Mouse (Mus musculus): Measurements from ENCODE around the gene Nrxn3. TPM values are rescaled to one million over a fixed set of nuclear protein-coding genes. Genes with fewer than 3 reads are reported as not detected.

The Nrxn3 gene
- polyA plus RNA-seq (2017; shearing (Covaris generic)) = not detected

DNA sequence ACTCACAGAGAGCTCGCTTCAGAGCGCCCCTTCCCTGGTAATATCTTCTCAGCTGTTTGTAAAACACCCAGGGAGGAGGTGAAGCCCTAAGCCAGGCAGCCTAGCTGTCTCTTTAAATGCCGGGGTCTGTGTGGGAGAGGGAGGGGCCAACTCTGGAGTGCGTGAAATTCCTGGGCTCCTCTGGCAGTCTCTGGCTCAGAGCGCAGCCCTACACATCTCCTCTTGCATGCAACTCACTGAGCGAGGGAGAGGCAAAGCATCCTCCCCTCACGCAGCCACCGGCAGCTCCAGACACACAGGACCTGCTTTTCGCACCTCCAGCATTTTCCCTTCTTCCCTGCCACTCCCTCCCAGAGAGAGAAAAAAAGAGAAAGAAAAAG, at the start of gene Nrxn3:
TSS of gene Nrxn3 (plus strand) at position 186 of the 380 bp plus-strand sequence.
- ATAC-seq = no peak

DNA sequence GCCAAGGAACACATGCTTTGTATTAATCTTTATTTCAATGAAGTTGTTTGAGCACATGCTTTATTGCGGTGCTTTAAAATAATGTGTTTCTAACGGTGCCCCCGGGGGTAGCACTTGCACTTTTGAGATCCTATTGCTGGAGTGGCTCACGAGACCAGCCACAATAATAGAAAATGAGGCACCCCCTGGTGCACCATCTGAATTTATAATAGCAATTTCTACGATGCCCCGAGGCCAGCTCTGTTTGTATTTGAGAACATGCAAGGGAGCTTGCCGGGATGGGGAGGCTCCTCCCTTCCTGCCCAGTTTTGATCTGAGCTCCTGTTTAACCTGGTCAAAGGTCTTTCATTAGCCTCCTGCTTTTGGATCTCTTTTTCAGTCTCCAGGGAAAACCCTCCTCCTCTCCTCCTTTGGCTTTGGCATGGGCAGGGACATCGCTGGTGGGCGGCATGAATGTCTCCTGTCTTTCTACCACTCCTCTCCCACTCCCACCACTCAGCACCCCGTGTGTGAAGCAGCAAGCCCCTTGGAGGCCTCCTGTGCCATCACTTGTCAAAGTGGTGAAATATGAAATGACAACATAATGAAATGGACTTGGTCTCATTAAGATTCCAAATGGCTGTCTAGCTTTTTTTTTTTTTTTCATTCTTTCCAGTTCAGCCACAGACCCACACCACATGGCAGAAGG, 18.4 kb upstream of the Nrxn3 start:
- no peak for ATAC-seq

DNA sequence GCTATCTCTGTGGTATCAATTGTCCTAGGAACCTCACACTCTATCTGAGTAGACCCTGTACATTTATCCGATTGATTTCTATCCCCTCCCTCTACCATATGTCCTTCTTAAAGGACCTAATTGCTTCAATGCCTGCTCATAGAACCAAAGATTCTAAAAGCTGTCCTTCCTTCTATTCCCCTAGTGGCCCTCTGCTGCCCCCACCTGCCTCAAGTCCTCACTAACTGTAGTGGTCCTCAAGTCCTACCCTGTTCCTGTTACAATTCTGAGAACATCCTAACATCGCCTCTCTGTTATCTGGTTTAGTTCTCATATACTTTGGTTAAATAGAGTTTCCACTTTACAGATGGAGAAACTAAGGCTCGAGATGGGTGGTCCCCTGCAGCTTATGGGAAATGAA, 16.7 kb upstream of the Nrxn3 start:
- ATAC-seq = no peak

DNA sequence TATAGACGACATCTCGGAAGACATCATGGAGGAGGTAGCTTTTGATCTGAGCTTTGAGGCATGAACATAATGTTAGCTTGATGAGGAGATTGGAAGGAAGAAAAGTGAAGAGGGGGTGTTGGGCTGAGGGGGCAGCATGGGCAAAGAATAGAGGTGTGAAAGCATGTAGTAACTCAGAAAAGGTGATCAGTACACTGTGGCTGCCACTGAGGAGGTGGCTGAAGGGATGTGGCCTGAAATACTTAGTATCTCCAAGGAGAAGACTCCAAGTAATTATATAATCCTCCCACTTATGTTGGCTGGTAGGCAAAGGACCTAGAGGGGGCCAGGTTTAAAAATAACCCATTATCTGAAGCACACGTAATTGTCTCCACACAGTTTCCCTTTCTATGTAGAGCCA, 14.9 kb upstream of the Nrxn3 start:
- ATAC-seq = no peak

DNA sequence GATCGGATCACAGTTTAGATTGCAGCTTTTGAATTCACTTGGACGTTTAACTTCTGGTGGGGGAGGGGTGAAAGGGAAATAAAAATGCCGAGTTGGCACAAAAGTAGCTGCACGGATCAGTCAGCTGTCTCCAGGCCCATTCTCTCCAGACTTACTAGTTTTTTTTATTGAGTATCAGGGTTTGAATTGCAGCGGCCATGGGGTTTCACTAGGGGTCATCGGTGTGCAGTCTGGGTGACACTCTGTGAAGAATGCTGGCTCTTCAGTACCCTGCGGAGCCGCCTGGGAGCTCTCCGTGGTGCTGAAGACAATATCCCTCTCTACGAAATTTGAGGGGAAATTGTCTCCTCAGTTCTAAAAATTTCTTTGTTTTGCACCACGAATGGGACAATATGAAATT, 13.5 kb upstream of the Nrxn3 start:
- no peak for ATAC-seq

DNA sequence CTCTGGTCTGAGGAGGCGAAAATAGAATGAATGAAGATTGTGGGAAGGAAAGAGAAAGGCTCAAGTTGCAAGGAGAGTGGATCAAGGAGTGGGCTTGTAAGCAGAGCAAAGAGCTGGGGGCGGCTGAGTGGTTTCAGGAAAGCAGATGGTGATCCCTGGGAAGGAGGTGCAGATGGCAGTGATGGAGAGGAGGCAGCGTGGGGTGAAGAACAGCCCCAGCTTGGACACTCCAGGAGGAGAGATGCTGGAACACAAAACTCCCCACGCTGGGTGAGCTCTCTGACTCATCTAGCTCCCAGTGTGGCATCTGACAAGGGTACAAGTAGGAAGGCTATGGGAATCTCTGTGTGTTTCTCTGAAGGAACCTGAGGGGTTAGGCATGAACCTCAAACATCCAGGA, 9.2 kb upstream of the Nrxn3 start:
- no peak for ATAC-seq

DNA sequence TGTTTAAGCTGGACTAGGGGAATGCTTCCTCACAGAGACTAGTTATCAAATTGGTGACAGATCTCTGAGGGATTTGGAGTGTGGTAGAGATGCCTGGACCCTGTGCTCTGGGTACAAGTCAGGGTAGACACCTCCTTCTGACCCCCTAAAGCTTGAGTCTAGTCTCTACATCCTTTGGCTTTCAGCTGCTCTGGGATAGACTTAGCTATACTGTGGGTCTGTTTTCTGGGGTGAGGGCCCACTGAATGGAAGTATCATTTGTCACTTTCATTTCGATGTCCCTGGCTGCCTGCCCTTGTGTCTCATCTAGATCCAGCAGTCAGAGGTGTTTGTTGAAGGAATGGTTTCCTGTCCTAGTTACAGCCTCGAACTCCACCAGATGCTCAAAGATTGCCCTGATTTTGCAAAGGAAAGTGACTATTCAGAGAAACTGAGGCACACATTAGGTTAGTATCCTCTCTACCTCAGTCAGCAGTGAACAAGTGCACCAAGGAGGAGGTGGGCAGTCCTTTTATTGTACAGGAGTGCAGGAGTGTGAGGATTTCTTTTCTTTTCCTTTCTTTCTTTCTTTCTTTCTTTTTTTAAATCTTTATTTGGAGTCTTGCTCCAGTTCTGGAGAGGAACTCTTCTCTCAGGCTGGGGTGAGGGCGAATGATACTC, 515 bp upstream of the Nrxn3 start:
- no peak for ATAC-seq

DNA sequence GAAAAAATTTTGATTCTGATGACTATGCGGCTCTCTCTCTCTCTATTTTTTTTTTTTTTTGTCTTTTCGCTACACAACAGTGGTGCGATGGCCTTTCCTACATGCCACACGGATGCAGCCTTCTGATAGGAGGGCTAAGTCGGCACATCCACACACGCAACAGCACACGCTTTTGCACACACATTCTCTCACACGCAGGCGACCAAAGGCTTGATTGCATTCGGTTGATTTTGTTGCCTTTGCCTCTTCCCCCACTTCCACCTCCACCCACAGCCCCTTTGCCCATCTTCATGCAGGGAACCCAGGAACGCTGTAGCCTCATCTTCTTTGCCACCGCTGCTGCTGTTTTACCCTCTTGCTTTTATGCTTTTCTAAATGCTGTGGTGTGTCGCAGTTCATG, 3.6 kb downstream of the Nrxn3 start:
- ATAC-seq = no peak

DNA sequence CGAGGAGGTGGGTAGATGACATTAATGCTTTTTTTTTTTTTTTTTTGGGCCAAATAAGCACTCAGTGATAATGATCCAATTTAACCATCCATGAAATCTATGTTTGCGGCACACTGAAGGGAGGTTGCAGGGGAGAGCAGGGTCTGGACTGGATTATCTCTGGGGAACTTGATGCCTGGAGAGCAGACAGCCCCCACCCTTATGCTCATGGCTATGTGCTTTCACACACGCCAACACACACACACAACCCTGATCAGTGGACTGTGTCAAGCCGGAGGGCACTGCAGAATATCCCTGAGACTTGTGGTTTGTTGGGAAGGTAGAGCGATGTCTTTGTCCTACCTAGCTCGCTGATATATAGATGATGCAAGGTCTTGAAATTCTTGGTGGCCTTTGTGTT, 4.1 kb downstream of the Nrxn3 start:
- ATAC-seq = no peak

DNA sequence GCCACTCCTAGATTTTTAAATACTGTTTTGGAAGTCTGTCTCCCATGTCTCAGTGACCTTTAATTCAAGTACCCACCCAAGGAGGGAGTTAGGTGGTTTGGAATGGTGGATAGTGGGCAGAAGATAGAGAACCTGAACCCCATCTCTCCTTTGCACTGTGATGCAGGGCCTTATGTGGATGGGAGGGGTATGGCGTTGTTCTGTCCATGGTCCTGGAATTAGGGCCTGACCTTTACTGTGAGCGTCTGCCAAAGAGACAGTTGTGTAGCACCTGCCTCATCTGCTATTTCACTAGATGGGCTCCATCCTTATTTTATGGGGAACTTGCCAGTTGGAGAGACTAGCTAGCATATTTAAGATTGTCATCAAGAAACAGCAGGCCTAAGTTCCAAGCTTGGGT, 8.0 kb downstream of the Nrxn3 start:
- ATAC-seq = no peak

DNA sequence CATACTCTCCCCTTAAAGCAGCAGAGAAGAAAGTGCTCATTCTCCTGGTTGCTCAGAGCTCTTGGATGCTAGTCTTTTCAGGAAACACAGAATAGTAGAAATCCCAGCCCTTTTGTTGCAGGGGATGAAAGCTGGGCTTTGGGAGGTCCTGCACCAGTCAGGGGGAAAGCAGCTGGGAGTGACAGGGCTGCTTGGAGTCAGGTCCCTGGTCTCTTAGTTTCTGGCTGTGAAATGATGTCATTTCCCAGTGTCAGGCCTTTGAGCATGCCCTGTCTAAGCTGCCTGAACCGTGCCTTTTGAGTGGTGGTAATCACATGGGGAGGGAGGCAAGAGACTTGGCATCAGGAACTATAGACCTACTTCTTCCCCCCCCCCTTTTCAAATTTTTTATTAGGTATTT, 12.4 kb downstream of the Nrxn3 start:
- ATAC-seq = no peak

DNA sequence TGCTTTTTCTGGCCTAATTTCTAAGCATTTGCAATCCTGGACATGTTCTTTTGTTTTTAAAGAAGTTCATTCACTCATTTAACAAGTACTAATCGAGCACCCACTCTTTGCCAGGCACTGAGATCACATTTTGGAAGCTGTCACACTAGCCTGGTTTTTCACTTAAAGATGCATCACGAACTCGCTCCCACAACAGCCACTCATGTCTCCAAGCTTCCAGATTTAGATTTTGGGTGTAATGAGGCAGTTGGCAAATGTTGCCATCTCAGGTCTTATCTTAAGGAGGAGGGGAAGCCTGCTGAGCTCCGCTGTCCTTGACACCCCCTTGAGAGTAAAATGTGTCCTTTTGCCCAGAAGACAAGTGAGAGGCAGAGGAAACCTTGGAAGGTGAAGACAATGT, 14.4 kb downstream of the Nrxn3 start:
- ATAC-seq = no peak

DNA sequence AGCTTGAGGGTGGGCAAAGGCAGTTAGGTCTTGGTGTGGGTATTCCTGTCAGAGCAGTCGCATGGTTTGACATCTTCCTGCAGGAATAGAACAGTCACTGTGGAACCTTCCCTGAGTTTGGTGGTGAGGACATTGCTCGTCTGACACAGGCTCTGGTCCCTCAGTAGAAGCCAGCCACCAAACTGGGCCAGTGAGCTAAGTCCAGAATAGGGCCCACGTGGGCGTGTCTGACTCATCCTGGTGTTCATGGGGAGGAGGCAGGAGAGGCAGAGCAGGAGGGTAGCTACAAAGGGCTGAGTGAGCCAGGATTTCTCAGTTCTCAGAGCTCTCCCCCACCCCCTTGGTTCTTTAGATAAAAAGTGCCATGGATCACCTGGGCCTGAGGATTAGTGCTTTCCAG, 15.9 kb downstream of the Nrxn3 start:
- no peak for ATAC-seq

DNA sequence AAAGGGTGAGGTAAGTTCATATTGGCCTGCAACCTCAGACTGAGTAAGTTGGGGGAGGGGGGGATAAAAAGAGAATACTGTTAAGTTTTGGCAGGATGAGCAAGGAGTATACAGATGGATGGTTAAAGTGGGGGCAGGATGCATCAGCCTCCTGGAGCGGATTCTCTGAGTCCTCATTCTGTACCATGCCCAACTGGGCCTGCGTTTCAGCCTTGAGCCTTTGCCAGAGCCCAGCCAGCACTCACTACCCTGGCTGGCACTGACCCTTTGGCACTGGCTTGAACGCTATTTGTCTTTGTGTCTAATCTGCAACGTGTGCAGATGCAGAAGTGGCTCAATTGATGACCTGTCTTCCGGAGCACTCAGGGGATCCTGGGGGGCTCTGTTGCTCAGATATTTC, 24.1 kb downstream of the Nrxn3 start:
- no peak for ATAC-seq

DNA sequence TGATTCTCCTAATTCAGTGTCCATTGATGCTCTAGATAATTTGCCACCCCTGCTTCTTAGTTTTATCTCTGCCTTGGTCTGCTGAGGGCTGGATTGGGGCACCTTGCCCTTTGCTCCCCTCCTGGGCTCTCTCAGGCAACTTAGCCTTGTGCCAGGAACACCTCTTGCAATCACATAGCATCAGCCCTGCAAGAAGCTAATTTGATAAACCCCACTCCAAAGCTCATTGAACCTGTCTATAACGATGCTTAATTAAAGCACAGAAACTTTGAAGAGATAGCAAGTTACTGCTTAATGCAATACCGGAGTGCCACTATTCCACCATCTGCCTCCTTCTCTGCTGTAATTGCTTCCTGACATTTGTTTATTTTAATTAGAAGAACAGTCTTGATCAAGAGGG, 42.1 kb downstream of the Nrxn3 start:
- no peak for ATAC-seq

DNA sequence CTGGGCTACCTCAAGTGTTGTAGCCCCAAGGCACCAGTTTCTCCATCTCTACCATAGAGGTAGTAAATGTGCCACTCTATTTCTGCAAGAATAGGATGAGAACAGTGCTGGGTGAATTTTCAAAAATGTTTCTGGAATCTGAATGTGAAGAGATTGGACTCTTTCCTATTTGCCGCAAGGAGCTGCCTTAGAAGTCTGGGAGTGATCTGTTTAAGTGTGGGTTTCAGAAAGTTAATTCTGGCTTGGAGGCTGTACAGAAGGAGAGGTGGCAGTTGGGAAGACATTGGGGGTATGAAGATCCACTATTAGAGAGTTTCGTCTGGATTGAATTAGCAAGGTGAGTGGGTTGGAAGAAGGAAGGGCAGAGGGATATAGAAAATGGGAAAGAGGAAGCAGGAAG, 52.0 kb downstream of the Nrxn3 start:
- ATAC-seq = no peak

DNA sequence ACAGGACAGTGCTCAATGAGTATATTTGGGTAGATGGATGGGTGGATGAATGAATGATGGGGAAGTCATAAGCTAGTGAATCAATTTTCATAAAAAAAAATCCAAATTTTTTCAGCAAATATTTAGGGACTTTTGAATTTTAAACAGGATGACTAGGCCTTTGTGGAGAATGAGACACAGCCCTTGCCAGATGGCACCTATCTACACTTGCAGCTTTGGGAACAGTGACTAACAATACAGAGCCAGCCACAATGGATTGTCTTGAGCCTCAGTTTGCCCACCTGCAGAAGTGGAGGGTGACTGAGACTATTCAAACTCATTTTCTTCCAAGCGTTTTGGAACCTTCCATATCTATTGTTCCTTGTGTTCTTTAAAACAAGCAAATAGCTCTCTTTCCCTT, 55.4 kb downstream of the Nrxn3 start:
- no peak for ATAC-seq

DNA sequence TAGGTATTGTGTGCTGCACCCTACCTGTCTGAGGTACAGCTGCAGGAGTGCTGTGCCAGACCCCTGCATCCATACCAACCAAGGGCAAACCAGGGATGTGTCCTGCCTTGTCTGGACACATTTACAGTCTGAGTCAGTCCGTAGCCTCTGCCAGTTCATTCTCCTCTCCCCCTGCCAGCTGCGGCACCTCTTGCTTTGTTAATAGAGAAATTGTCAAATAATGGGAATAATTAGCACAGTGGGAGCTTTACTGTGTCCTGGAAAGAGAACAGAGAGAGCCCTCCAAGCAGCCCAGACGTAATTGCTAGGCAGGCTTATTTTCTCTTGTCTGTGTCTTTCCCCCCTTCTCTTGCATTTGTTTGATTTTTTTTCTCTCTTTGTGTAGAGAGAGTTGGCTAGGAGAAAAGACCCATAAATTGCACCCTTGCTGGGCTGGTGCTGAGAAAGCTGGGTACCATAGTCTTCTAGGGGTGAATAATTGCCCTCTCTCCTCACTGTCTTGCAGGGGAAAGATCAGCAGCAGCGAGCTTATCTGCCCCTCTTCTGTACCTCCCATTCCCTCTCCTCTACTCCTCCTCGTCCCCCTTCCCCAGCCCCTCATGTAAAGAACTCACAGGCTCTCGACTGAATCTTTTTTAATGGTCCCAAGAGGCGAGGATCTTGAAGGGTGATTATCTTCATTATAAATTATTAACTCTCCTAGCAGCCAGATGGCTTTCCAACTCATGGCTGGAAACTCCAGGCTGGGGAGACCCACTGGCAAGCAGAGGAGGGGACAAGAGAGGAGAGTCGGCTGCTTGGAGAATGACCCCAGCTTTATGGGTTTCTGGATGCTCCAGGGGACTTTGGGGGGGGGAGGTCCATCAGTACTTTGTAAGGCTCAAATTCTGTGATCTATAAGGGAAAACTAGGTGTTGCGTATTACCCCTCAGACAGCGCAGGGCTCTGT, 61.8 kb downstream of the Nrxn3 start:
- no peak for ATAC-seq

DNA sequence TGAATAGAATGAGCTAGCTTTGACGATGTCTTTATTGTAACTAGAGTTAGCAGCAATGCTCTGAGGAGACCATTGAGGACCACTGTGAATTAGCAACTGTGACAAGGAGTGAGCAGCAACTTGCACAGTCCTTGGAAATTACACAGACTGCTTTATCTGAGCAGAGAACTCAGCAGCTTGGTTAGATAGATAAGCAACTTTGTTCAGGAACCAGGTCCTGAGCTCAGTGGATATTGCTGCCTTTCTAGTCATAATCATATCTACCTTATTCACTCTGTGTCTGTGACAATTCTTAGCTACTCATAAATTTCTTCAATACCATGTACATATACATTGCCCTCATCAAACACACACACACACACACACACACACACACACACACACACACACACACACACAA, 70.6 kb downstream of the Nrxn3 start:
- no peak for ATAC-seq

DNA sequence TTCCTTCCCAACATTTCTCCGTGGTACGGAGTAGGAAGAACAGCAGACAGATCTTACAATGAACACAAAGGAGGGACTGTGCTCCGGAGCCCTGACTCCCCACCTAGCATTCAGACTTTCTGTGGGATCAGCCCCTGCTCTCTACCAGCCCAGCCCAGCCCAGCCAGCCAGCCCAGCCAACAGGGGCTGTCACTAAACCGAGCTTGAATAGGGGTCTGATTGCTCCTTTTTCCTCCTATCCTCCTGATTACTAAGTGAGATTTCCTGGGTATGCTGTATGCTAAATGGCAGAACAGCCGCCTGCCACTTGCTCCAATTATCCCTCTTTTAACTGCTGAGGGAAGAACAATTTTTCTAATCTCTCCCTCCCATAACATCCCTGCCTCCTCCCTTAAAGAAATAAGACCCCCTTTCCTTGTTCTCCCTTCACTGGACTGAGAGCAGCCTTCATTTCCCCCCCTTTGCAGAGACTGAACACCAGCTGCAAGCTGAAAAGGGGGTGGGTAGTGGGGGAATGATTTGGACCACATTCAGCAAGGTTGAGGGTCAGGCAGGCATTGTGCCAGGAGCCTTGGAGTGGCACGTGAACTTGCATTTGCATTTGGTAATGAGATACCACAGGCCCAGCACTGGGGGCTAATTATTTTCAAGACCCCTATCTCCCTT, 78.4 kb downstream of the Nrxn3 start:
- ATAC-seq = no peak

DNA sequence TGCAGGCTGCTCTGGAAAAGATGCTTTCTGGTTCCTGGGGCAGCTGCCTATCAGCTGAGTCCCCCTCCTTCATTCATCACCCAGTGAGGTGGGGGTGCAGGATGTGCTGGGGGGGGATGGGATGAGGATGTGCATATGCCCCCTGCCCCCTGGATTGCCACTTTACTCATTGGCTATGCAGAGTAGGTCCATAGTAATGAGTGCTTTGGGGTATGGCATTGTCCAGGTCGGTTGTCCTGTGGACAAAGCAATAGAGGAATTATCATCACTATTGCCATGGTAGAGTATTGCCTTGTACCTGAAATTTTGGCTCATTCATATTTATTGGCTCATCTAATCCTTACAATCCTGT, 79.0 kb downstream of the Nrxn3 start:
- no peak for ATAC-seq

DNA sequence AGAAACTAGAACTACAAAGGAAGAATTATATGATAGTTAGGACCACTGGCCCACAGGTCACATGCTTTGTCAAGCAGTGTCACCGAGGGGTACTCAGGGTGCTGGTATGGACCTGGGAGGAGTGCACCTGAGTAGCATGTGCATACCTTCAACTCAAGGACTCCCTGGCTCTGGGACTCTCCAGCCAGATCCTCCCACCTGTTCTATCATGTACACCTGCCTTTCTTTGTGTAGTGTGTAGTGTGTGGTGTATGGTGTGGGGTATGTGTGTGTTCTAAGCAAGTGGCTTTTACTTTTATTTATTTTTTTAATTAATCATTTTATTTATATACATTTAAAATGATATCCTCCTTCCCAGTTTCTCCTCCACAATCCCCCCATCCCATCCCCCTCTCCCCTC, 86.3 kb downstream of the Nrxn3 start:
- no peak for ATAC-seq

DNA sequence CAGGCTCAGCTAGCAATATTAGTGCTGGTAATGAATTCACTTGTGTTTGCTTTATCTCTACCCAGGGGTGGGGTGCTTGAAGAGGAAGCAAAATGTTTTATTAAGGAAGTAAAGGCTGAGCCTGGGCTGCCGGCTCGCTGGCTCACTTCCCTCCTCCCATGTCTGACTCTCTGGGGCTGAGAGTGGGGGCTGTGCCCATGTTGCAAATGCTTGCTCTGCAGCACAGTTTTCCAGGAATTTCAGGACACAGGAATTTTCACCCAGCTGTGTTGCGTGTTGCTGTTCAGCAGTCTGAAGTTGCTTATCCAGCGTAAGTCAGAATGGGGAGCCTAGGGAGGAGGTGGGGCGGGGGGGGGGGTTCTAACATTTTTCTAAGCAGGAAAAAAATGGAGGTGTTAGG, 89.5 kb downstream of the Nrxn3 start:
- no peak for ATAC-seq
